In genomic region chr4:35156149-35156611, GRCm38 (mm10) we compare ENCODE assay signal across 9 mouse cellular contexts. TPM values are rescaled to one million over a fixed set of nuclear protein-coding genes. Genes with fewer than 3 reads are reported as not detected.
DNase-seq lines count a peak whose midpoint lies in the region; ATAC-seq and TF ChIP-seq lines count a peak whose summit lies in the region.
"Had no signal": no experiment of that assay in that cellular context is flagged by ENCODE, and none has a peak within 500 bp of the region (broad histone marks: within the 10 kb centered on the region; RNA-seq: fewer than 3 reads in every experiment).

No protein-coding gene starts in this region.

- H3K9me3 ChIP-seq in MEL (replicated peaks; ENCODE audit: insufficient read depth, low read length), result no peaks in the 10 kb centered on the region
- H3K9me3 ChIP-seq in forebrain, embryonic 14.5 days (replicated peaks; ENCODE audit: control insufficient read depth, low read length), result no peaks in the 10 kb centered on the region

- H3K4me1 ChIP-seq in MEL (ENCODE audit: control insufficient read depth in 1 of 2, insufficient read depth in 2 of 2, low read length in 2 of 2), result peaks cover 2 to 10% of the 10 kb centered on the region in 2 experiments
- H3K4me1 ChIP-seq in forebrain, embryonic 14.5 days (ENCODE audit: control insufficient read depth, insufficient read depth, low read length), result peaks cover 5% of the 10 kb centered on the region; the same call in 1 of the 2 replicates

- no peak for TF ChIP-seq CTCF in MEL (IDR thresholded peaks at IDR 0.05 in 2 of 3, conservative IDR thresholded peaks at IDR 0.05 in 1 of 3; ENCODE audit: control insufficient read depth in 1 of 3, insufficient read depth in 1 of 3, low read depth in 2 of 3, low read length in 3 of 3, poor library complexity in 1 of 3, severe bottlenecking in 1 of 3)

- H3K27ac ChIP-seq in MEL (ENCODE audit: control insufficient read depth, low read depth, low read length), result no peak overlapping the region
- H3K27ac ChIP-seq in forebrain, embryonic 14.5 days (ENCODE audit: low read depth, low read length), result peak overlapping the region; percentile 45; the same call in 1 of the 2 replicates

- peaks cover 0 to 3% of the 10 kb centered on the region in 2 experiments; a peak in 2 of 4 replicates for H3K36me3 ChIP-seq in MEL (ENCODE audit: control insufficient read depth in 1 of 2, insufficient read depth in 2 of 2, low read length in 2 of 2)
- H3K36me3 ChIP-seq in forebrain, embryonic 14.5 days (ENCODE audit: control insufficient read depth, insufficient read depth, low read length), result no peaks in the 10 kb centered on the region

- H3K9ac ChIP-seq in MEL (ENCODE audit: control insufficient read depth, low read depth, low read length, poor library complexity, severe bottlenecking), result peak overlapping the region; percentile 87
- peak overlapping the region; percentile 60 for H3K9ac ChIP-seq in forebrain, embryonic 14.5 days (ENCODE audit: low read length)

- peak; percentile 82 for ATAC-seq in forebrain, embryonic 14.5 days
- peak; percentile 52 to 54 for ATAC-seq in hematopoietic stem cell, adult 5-6 weeks (replicated peaks in 1 of 2; ENCODE audit: insufficient read depth in 1 of 2, low FRiP score in 2 of 2, low TSS enrichment in 1 of 2, low read depth in 1 of 2, poor library complexity in 2 of 2, severe bottlenecking in 2 of 2)
- ATAC-seq in megakaryocyte, adult 5-6 weeks (ENCODE audit: poor library complexity, severe bottlenecking), result peak; percentile 70

- peak overlapping the region; percentile 77 to 82 for H3K4me3 ChIP-seq in MEL (ENCODE audit: control insufficient read depth in 1 of 2, insufficient read depth in 1 of 2, low read depth in 2 of 2, low read length in 2 of 2)
- H3K4me3 ChIP-seq in forebrain, embryonic 14.5 days (ENCODE audit: low read depth, low read length), result peak overlapping the region; percentile 53

- no peaks in the 10 kb centered on the region for H3K27me3 ChIP-seq in MEL (ENCODE audit: control insufficient read depth in 1 of 2, insufficient read depth in 2 of 2, low read length in 2 of 2)
- 0 out of 2 replicates have a peak, but pooled peaks cover 3% of the 10 kb centered on the region for H3K27me3 ChIP-seq in forebrain, embryonic 14.5 days (replicated peaks; ENCODE audit: control insufficient read depth, insufficient read depth, low read length)

- peak; percentile 73 for DNase-seq in MEL (ENCODE audit: low read depth, low spot score)
- peak; percentile 46 for DNase-seq in c-Kit-positive CD71-positive TER-119-negative erythroid progenitor cells, embryonic 14.5 days (ENCODE audit: low read depth)
- DNase-seq in forebrain, embryonic 14.5 days (ENCODE audit: low spot score), result peak; percentile 55
- peak; percentile 37 for DNase-seq in layer of hippocampus, adult 9-11 months
- DNase-seq in retina, postnatal 1 day, result peak; percentile 81
- peak; percentile 74 to 78 for DNase-seq in urinary bladder, postnatal 36 days (ENCODE audit: low spot score in 2 of 2)

- TF ChIP-seq EP300 in MEL (IDR thresholded peaks at IDR 0.05; ENCODE audit: low read depth in 1 of 2, low read length in 2 of 2), result no peak

- H3K79me2 ChIP-seq in MEL (ENCODE audit: control insufficient read depth, insufficient read depth, low read length, poor library complexity), result peaks cover 1% of the 10 kb centered on the region

- no peak; a peak in 1 of 4 replicates for TF ChIP-seq POLR2A in MEL (IDR thresholded peaks at IDR 0.05; ENCODE audit: control insufficient read depth in 1 of 2, insufficient read depth in 1 of 2, low read depth in 1 of 2, low read length in 2 of 2, poor library complexity in 1 of 2)

- WGBS in forebrain, embryonic 14.5 days, result under 1% methylated on average over 26 of the region's 26 CpGs

- H3K4me2 ChIP-seq in forebrain, embryonic 14.5 days (ENCODE audit: low read length), result peak overlapping the region; percentile 79

- no peak for TF ChIP-seq RAD21 in MEL (IDR thresholded peaks at IDR 0.05; ENCODE audit: low read depth, low read length)

TF ChIP-seq in MEL, 35 proteins besides CTCF, POLR2A, EP300 and RAD21:
- TF ChIP-seq MAFK (IDR thresholded peaks at IDR 0.05; ENCODE audit: borderline replicate concordance, low read depth, low read length), result no peak
- no peak for TF ChIP-seq MXI1 (IDR thresholded peaks at IDR 0.05; ENCODE audit: low read depth, low read length)
- no peak for TF ChIP-seq NELFE (IDR thresholded peaks at IDR 0.05; ENCODE audit: low read depth, low read length)
- no peak for TF ChIP-seq CHD2 (IDR thresholded peaks at IDR 0.05; ENCODE audit: low read length)
- no peak for TF ChIP-seq UBTF (IDR thresholded peaks at IDR 0.05; ENCODE audit: borderline replicate concordance, insufficient read depth, low read depth, low read length)
- TF ChIP-seq NRF1 (IDR thresholded peaks at IDR 0.05; ENCODE audit: insufficient read depth, low read depth, low read length, poor library complexity, severe bottlenecking), result peak; percentile 63
- TF ChIP-seq ELF1 (IDR thresholded peaks at IDR 0.05; ENCODE audit: low read depth, low read length), result no peak
- TF ChIP-seq GABPA (IDR thresholded peaks at IDR 0.05; ENCODE audit: low read depth, low read length), result no peak
- 0 out of 2 replicates have a peak, but pooled peaks have one; percentile 33 for TF ChIP-seq TBP (IDR thresholded peaks at IDR 0.05; ENCODE audit: low read depth, low read length)
- no peak for TF ChIP-seq MEF2A (IDR thresholded peaks at IDR 0.05; ENCODE audit: extremely low read depth, insufficient replicate concordance, low read depth, low read length, poor library complexity, severe bottlenecking)
- TF ChIP-seq POLR2AphosphoS2 (IDR thresholded peaks at IDR 0.05; ENCODE audit: low read length), result no peak
- no peak for TF ChIP-seq USF2 (IDR thresholded peaks at IDR 0.05; ENCODE audit: borderline replicate concordance in 1 of 2, insufficient read depth in 1 of 2, low read depth in 1 of 2, low read length in 2 of 2)
- no peak for TF ChIP-seq KAT2A (conservative IDR thresholded peaks at IDR 0.05; ENCODE audit: low read depth, low read length)
- TF ChIP-seq TCF12 (IDR thresholded peaks at IDR 0.05; ENCODE audit: low read depth, low read length), result no peak
- no peak for TF ChIP-seq E2F4 (IDR thresholded peaks at IDR 0.05; ENCODE audit: borderline replicate concordance, low read depth, low read length)
- TF ChIP-seq ZC3H11A (IDR thresholded peaks at IDR 0.05; ENCODE audit: low read depth, low read length), result no peak
- no peak for TF ChIP-seq SIN3A (IDR thresholded peaks at IDR 0.05; ENCODE audit: low read length)
- TF ChIP-seq ZMIZ1 (IDR thresholded peaks at IDR 0.05; ENCODE audit: low read depth, low read length), result no peak
- no peak for TF ChIP-seq MYB (IDR thresholded peaks at IDR 0.05; ENCODE audit: low read depth, low read length)
- TF ChIP-seq BHLHE40 (IDR thresholded peaks at IDR 0.05; ENCODE audit: borderline replicate concordance, low read depth, low read length), result no peak
- no peak for TF ChIP-seq ETS1 (IDR thresholded peaks at IDR 0.05; ENCODE audit: low read depth, low read length)
- TF ChIP-seq HCFC1 (IDR thresholded peaks at IDR 0.05; ENCODE audit: low read depth, low read length), result no peak
- peak; percentile 28; the same call in 1 of the 2 replicates for TF ChIP-seq RCOR1 (IDR thresholded peaks at IDR 0.05; ENCODE audit: low read depth, low read length)
- TF ChIP-seq SMC3 (IDR thresholded peaks at IDR 0.05; ENCODE audit: low read depth, low read length), result no peak
- TF ChIP-seq JUND (IDR thresholded peaks at IDR 0.05; ENCODE audit: low read depth, low read length), result no peak
- TF ChIP-seq MAX (IDR thresholded peaks at IDR 0.05; ENCODE audit: low read length), result no peak
- no peak for TF ChIP-seq POLR2AphosphoS5 (IDR thresholded peaks at IDR 0.05; ENCODE audit: borderline replicate concordance, low read depth, low read length)
- TF ChIP-seq ZNF384 (IDR thresholded peaks at IDR 0.05; ENCODE audit: low read depth, low read length), result no peak
- peak; percentile 62 for TF ChIP-seq GATA1 (IDR thresholded peaks at IDR 0.05; ENCODE audit: low read depth, low read length)
- no peak for TF ChIP-seq ZKSCAN1 (IDR thresholded peaks at IDR 0.05; ENCODE audit: low read depth, low read length)
- peak; percentile 69; the same call in 1 of the 2 replicates for TF ChIP-seq MAZ (IDR thresholded peaks at IDR 0.05; ENCODE audit: low read depth, low read length)
- TF ChIP-seq USF1 (IDR thresholded peaks at IDR 0.05; ENCODE audit: low read depth, low read length), result no peak
- TF ChIP-seq CHD1 (IDR thresholded peaks at IDR 0.05; ENCODE audit: low read depth, low read length), result no peak
TF ChIP-seq in MEL: peak in this region for 5.

RNA-seq across cellular contexts. Expression of gene Mob3b, which starts 1.1 kb away (rescaled TPM):
- total RNA-seq in MEL (2012; rRNA removed), result 3.8 and 4.0 TPM in 2 replicates
- polyA plus RNA-seq in MEL (2012; ENCODE audit: insufficient read depth in 1 of 2, insufficient read length in 2 of 2, low read depth in 1 of 2, low replicate concordance in 2 of 2, missing spikeins in 1 of 2), result 1 to 10 TPM in 1 of 2 experiments, not detected in 1; 4.2 TPM
- polyA plus RNA-seq in forebrain, embryonic 14.5 days (2014; fragmentation: Nextera tagmentation; extraction: Ambion mirVana), result 4.6 and 6.3 TPM in 2 replicates
- 2.8 and 2.9 TPM in 2 replicates for total RNA-seq in hematopoietic stem cell, adult 5-6 weeks (2017)
- total RNA-seq in megakaryocyte, adult 5-6 weeks (2015), result 24.1 TPM in 2 replicates
- 12.4 and 15.4 TPM in 2 replicates for total RNA-seq in megakaryocyte, adult 5-6 weeks (2017)

RNA-seq across cellular contexts. Expression of gene Ifnk, which starts 4.3 kb away (rescaled TPM):
- total RNA-seq in MEL (2012; rRNA removed), result not detected in 2 replicates
- polyA plus RNA-seq in MEL (2012; ENCODE audit: insufficient read depth in 1 of 2, insufficient read length in 2 of 2, low read depth in 1 of 2, low replicate concordance in 2 of 2, missing spikeins in 1 of 2), result not detected
- polyA plus RNA-seq in forebrain, embryonic 14.5 days (2014; fragmentation: Nextera tagmentation; extraction: Ambion mirVana), result 0.38 TPM in 1 of 2 replicates, not detected in the other
- total RNA-seq in hematopoietic stem cell, adult 5-6 weeks (2017), result not detected in 2 replicates
- not detected in 2 replicates for total RNA-seq in megakaryocyte, adult 5-6 weeks (2015)
- total RNA-seq in megakaryocyte, adult 5-6 weeks (2017), result not detected in 2 replicates
- total RNA-seq: layer of hippocampus, postnatal 10 days had no signal
